Mouse (Mus musculus): ENCODE data around the gene Ccdc85c.

The Ccdc85c gene

DNA sequence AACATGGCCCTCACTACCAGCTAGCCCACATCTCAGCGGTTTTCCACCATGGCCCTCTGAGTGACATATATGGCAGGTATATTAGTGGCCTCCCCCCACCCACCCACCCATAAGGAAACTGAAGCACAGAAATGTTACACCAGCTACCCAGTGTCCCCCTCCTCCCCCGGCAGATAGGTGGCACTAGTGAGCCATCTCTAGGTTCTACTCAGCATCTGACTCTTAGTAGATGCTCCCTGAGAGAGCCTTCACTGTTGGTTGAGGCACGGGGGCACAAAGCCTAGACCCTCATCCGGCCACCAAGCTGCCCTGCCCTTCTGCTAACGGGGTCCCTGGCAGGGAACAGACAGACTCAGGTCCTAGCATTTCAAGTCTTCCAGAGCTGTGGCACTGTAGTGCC is 57.7 kb downstream of the Ccdc85c start:
- peak; percentile 68 for DNase-seq (ENCODE audit: inconsistent ontology term)

GRCm38 (mm10) chr12:108216611-108217370 is 58.4 kb downstream of the Ccdc85c start:
- DNase-seq (ENCODE audit: inconsistent ontology term) = peak; percentile 56

GRCm38 (mm10) chr12:108215090-108215489 is 60.1 kb downstream of the Ccdc85c start:
- DNase-seq (ENCODE audit: inconsistent ontology term) = no peak

GRCm38 (mm10) chr12:108213090-108214041 is 61.9 kb downstream of the Ccdc85c start:
- peak; percentile 90 for DNase-seq (ENCODE audit: inconsistent ontology term)

- no peak for DNase-seq (ENCODE audit: inconsistent ontology term)
Observed at GRCm38 (mm10) chr12:108212476-108212875, 62.7 kb downstream of the Ccdc85c start.

DNA sequence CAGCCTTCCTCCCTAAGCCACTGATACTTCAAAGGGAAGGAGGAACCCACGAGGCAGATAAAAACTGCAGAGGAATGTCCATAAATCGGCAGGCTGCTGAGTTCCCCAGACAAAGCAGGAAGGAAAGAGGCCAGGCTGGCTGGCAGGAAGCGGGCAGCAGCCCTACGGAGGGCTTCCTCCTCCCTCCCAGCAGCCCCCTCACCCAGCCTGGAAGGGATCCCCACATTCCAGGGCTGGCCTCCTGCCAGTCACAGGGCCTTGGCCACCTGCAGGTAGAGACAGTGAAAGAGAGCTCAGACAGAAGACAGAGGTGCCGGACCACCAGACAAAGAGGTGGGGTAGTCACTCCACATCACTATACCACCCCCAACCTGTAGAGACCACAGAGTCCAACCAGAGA is 63.2 kb downstream of the Ccdc85c start:
- peak; percentile 48 for DNase-seq (ENCODE audit: inconsistent ontology term)

DNA sequence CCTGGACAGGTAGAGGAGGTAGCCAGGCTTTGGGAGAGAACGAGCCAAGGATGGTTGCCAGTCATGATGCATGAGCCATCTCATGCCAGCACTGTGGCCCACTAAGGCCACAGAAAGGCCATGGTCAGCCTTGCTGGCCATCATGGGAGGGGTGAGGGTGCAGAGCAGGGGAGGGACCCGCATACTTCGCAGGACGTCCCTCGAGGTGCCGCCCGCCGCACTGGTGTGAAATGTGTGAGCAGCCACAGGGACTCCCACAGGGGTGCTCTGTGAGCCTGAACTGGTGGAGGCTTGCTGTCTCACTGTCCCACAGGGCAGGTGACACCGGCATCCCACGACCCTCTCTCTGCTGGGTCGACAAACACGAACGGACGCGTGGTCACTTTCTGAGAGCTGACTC is 64.6 kb downstream of the Ccdc85c start:
- no peak for DNase-seq (ENCODE audit: inconsistent ontology term)

DNA sequence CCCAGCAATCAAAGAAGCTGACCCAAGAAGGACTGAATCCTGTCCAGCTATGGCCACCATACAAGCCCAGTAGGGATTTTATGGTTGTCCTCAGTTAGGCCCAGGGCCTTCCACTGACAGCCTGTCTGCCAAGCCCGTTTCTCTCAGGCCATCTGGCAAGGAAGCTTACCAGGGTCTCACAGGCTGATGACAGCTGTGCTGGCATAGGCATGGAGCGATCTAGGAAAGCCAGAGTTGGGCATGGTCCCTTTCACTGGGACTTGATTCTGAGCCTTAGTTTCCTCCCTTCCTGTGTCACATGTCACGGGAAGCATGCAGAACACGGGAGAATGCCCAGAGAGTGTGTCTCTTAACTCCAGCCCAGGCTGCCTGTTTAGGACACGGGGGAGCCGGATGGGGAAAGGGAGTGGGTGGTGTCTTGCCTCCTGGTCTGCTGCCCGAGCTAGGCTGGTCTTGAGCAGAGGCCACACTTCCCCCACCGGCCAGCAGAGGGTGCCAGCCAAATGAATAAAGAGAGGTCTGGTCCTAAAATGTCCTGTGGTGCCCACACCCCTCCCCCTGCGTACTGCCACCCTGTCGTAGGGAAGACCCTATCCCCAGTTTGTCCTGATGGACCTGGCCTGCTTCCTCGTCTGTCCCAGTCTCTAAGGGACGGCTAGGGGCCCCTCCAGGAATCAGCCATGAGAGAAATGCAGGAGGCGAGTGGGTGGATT is 66.3 kb downstream of the Ccdc85c start:
- DNase-seq (ENCODE audit: inconsistent ontology term) = peak; percentile 93

DNA sequence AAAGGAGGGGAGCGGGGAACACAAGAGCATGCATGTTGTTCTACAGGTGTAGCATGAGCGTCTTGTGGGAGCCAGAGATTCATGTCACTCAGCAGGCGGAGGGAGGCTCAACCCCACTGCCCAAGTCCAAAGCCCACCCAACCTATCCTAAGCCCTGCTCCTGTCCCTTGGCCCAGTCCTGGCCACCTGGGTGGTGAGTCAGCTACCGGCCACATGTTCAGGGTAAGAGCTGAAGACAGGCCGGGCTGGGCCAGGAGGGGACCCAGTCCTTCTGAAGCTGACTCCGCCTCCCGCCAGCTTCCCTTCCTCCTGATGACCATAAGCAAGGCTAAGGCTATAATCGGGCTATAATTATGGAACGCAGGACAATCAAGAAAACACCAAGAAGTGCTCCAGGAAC is 67.0 kb downstream of the Ccdc85c start:
- no peak for DNase-seq (ENCODE audit: inconsistent ontology term)

DNA sequence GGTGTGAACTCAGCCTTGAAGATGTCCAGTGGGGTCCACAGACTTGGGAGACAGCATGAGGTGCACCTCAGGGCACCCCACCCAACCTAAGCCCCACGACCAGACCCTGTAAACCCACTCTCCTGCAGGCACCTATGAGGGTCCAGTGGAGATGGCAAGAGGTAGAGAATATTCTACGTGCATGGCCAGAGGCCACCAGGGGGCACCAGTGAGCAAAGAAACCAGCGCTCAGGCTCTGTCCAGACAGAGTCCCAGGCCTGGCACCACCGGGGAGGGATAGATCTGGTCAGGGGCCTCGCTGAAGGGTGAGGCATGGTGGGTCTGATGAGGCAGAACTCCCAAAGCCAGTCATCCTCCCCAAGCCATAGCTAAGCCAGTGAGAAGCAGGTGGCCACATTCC is 68.6 kb downstream of the Ccdc85c start:
- DNase-seq (ENCODE audit: inconsistent ontology term) = peak; percentile 81

GRCm38 (mm10) chr12:108204978-108205377 is 70.2 kb downstream of the Ccdc85c start:
- DNase-seq (ENCODE audit: inconsistent ontology term) = no peak

DNA sequence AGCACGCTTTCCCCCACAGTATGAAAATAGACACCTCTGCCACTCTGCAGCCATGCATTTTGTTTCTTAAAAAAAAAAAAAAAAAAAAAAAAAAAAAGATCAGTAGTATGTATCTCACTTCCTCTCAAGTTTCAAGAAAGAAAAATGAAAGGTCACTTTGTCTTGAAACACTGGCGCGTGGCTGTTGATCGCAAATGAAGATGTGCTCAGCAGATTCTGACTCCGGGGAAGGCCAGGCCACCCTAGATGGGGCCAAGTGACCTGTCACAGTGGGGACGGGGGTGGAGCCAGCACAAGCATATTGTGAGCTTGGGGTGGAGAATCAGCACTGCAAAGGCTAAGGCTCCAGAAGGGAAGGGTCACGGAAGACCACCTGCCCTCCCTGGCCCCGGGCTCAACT is 71.3 kb downstream of the Ccdc85c start:
- DNase-seq (ENCODE audit: inconsistent ontology term) = no peak

- DNase-seq (ENCODE audit: inconsistent ontology term) = no peak
Observed at GRCm38 (mm10) chr12:108200094-108200493, 75.1 kb downstream of the Ccdc85c start.

- no peak for DNase-seq (ENCODE audit: inconsistent ontology term)
Observed at GRCm38 (mm10) chr12:108198447-108198846, 76.8 kb downstream of the Ccdc85c start.

GRCm38 (mm10) chr12:108195761-108196160 is 79.5 kb downstream of the Ccdc85c start:
- no peak for DNase-seq (ENCODE audit: inconsistent ontology term)

DNA sequence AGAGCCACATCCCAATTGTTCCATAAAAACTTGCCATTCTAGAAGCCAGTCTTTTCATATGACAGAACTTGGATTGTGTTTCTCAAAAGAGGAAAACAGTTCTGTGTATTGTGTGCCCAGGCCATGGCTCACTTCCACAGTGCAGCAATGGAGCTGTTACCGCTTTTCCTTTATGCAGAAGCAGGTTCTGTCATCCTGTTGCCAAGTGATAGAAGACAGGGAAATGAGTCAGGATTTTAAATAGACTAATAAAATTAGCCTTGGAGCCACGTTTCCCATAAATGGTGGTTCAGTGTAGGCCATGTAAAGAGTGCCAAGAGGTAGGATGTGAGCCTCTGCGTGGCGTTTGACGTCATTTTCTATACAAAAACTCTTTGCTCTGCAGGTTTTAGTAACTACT is 81.3 kb downstream of the Ccdc85c start:
- no peak for DNase-seq (ENCODE audit: inconsistent ontology term)

DNA sequence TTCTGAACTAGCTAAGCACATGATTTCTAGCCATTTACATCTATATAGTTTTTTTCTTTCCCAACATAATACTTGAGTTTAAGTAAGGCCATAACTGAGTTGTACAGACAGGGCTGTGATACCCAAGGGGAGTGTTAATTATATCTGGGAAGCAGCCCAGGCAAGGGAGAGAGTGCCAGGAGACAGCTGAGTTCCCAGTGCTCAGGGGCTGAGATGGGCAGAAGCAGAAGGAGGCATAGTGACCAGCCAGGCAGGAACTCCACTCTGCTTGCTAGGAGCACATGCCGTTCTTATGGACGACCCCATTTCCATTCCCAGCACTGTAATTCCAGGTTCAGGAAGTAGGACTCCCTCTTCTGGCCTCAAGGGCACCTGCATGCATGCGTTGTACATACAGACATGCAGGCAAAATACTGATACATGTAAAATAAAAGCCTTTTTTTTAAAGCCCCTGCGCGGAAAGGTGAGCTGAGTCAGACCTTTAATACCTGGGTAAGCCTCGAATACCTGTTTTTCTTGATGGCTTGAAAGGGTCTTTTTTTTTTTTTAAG is 87.6 kb downstream of the Ccdc85c start:
- DNase-seq (ENCODE audit: inconsistent ontology term) = no peak

DNA sequence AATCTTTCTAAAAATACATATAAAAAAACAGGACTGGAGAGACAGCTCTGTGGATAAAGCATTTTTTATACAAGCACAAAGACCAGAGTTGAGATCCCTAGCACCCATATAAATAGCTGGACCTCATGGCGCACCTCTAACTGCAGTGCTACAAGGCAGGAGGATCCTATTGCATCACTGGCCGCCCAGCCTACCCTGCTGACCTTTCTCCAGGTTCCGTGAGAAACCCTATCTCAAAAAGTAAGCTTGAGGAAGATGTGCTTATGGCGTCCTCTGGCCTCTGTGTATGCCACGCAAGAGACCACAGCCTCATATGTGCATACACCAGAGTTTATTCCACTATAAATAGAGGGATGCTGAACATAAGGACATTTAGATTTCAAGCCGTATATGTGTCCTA is 93.5 kb downstream of the Ccdc85c start:
- DNase-seq (ENCODE audit: inconsistent ontology term) = no peak

- DNase-seq (ENCODE audit: inconsistent ontology term) = peak; percentile 100
Observed at GRCm38 (mm10) chr12:108179321-108180266, 95.6 kb downstream of the Ccdc85c start, which contains the start of gene Ccnk. TSS of gene Ccnk (plus strand) at chr12:108179579.

GRCm38 (mm10) chr12:108179246-108179320 is 96.1 kb downstream of the Ccdc85c start, which contains the start of gene Setd3:
TSS of gene Setd3 (minus strand) at chr12:108179314.
- no peak for DNase-seq (ENCODE audit: inconsistent ontology term)

Measured in Muller cell, postnatal 12 days (primary cell).